Mouse (Mus musculus): ENCODE measurements around the gene Igdcc4. TPM values are rescaled to one million over a fixed set of nuclear protein-coding genes. Genes with fewer than 3 reads are reported as not detected.
A peak's percentile ranks its signal among the peaks of the same experiment; 100 is the strongest.

Gene Igdcc4
- polyA plus RNA-seq, 1 experiment from 2014 or later, result 8.9 TPM

GRCm38 (mm10) chr9:65141976-65142318, 40.7 kb downstream of the Igdcc4 start:
- peak; percentile 43 for ATAC-seq
- Histone ChIP-seq H3K36me3 (ENCODE audit: control insufficient read depth, insufficient read depth, low read length) (peaks cover 25% of the 10 kb centered on the region), H3K4me3 (ENCODE audit: low read depth, low read length) (peak overlapping the region; percentile 91), H3K9me3 (replicated peaks; ENCODE audit: control insufficient read depth, low read length) (no peaks in the 10 kb centered on the region), H3K4me1 (ENCODE audit: control insufficient read depth, insufficient read depth, low read length) (peaks cover 28% of the 10 kb centered on the region), H3K4me2 (ENCODE audit: low read length) (peak overlapping the region; percentile 87), H3K9ac (ENCODE audit: low read length) (peak overlapping the region; percentile 96), H3K27ac (ENCODE audit: low read depth, low read length) (peak overlapping the region; percentile 97), H3K27me3 (replicated peaks; ENCODE audit: control insufficient read depth, insufficient read depth, low read length) (no peaks in the 10 kb centered on the region)
- WGBS, result 0% methylated on average over 17 of the region's 17 CpGs
- peak; percentile 52 for DNase-seq (ENCODE audit: low spot score)

DNA sequence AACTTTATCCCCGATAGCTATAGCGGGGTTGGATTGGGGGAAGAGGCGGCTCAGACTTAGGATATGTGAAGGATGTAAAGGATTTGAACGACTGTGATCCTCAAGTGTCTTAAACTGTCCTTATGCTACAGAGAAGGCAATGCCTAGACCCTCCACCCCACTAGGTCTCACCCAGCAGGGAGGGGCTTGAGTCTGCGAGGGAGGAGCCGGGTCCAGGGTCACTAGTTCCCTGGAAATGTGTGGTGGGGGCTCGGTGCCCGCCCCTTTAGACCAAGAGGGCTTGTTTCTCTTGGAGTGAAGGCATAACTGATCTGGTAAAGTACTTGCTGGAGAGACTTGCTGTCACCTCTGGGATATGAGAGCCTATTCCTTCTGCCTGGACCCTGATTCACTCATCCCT, 41.1 kb downstream of the Igdcc4 start:
- H3K4me2 ChIP-seq (ENCODE audit: low read length), result peak overlapping the region; percentile 87
- WGBS, result 0% methylated on average over 8 of the region's 8 CpGs
- peak overlapping the region; percentile 97; the same call in 1 of the 2 replicates for H3K27ac ChIP-seq (ENCODE audit: low read depth, low read length)
- peaks cover 29% of the 10 kb centered on the region for H3K36me3 ChIP-seq (ENCODE audit: control insufficient read depth, insufficient read depth, low read length)
- peak overlapping the region; percentile 96 for H3K9ac ChIP-seq (ENCODE audit: low read length)
- no peaks in the 10 kb centered on the region for H3K9me3 ChIP-seq (replicated peaks; ENCODE audit: control insufficient read depth, low read length)
- H3K27me3 ChIP-seq (replicated peaks; ENCODE audit: control insufficient read depth, insufficient read depth, low read length), result no peaks in the 10 kb centered on the region
- DNase-seq (ENCODE audit: low spot score) (no peak), ATAC-seq (peak; percentile 38; the same call in 1 of the 2 replicates)
- peak overlapping the region; percentile 91 for H3K4me3 ChIP-seq (ENCODE audit: low read depth, low read length)
- H3K4me1 ChIP-seq (ENCODE audit: control insufficient read depth, insufficient read depth, low read length), result peaks cover 28% of the 10 kb centered on the region

DNA sequence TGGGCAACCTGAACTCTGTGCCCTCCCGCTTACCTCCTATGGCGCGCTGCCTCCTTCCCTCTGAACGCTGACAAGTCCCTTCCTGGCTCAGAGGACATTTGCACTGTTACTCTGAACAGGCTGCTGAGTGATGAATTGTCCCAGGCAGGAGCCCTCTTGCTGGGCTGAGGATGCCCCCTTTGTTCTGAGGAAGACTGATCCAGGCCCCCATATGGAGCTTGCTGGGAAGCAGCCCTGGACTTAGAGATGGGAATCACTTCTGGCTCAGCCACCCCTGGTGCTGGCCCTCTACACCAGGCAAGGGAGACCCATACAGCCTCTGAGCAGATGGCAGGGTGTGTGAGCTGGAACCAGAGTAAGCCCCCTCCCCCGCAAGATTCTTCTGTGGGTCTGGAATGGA, 44.7 kb downstream of the Igdcc4 start:
- Histone ChIP-seq H3K36me3 (ENCODE audit: control insufficient read depth, insufficient read depth, low read length) (peaks cover 53% of the 10 kb centered on the region), H3K4me2 (ENCODE audit: low read length) (no peak overlapping the region), H3K9ac (ENCODE audit: low read length) (no peak overlapping the region), H3K27ac (ENCODE audit: low read depth, low read length) (no peak overlapping the region), H3K27me3 (replicated peaks; ENCODE audit: control insufficient read depth, insufficient read depth, low read length) (no peaks in the 10 kb centered on the region), H3K9me3 (replicated peaks; ENCODE audit: control insufficient read depth, low read length) (no peaks in the 10 kb centered on the region), H3K4me1 (ENCODE audit: control insufficient read depth, insufficient read depth, low read length) (peaks cover 23% of the 10 kb centered on the region), H3K4me3 (ENCODE audit: low read depth, low read length) (no peak overlapping the region)
- 55% methylated on average over 5 of the region's 5 CpGs for WGBS
- no peak for DNase-seq (ENCODE audit: low spot score)
- ATAC-seq, result no peak

DNA sequence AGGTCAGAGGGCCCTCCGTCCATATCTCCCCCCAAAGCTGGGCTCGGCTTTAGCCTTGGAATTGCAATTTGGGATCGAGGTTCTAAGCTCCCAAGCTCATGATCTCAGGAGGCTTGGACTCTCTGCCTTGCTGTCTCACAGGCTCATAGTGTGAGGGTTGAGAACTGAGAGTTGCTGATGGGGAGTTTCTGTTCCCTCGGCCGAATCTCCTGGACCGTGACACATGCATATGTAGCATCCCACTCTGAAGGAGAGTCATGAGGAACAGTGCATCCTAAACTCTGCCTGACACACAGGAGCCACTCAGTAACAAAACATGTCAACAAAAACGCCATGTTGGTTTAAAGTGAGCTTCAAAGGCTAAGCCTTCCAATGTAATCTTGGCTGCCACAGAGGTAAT, 47.2 kb downstream of the Igdcc4 start:
- no peaks in the 10 kb centered on the region for H3K27me3 ChIP-seq (replicated peaks; ENCODE audit: control insufficient read depth, insufficient read depth, low read length)
- 90% methylated on average over 7 of the region's 7 CpGs for WGBS
- DNase-seq (ENCODE audit: low spot score) (no peak), ATAC-seq (no peak)
- H3K36me3 ChIP-seq (ENCODE audit: control insufficient read depth, insufficient read depth, low read length), result peaks cover 55% of the 10 kb centered on the region
- H3K27ac ChIP-seq (ENCODE audit: low read depth, low read length), result no peak overlapping the region
- H3K4me1 ChIP-seq (ENCODE audit: control insufficient read depth, insufficient read depth, low read length), result peaks cover 23% of the 10 kb centered on the region
- no peaks in the 10 kb centered on the region for H3K9me3 ChIP-seq (replicated peaks; ENCODE audit: control insufficient read depth, low read length)
- H3K9ac ChIP-seq (ENCODE audit: low read length), result no peak overlapping the region
- H3K4me3 ChIP-seq (ENCODE audit: low read depth, low read length), result no peak overlapping the region
- no peak overlapping the region for H3K4me2 ChIP-seq (ENCODE audit: low read length)

DNA sequence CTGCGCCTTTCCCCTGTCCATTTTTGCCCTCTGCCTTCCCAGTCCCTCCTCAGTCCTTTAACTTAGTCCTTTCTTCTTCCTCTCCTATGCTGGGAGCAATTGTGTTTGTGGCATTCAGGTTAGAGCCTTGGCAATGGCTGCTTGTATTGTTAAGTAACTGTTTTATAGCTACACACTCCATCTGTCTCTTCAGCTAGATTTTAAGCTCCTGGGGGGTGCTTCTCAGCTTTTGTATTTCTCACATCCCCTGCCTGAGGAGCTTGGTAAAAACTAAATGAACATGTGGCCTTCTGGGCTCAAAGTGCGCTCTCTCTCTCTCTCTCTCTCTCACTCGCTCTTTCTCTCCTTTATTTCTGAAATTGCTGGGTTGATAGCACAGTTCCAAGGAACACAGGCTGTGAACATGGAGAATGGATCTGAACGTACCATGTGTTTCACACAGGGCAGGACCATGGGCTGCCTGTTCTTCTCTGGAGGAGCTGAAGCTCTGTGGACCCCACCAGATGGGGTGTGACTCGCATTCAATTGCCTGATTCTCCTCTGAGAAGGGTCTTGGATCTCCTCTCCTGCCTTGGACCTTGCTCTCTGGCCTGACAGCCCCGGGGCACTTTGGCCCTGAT, 51.5 kb downstream of the Igdcc4 start:
- Histone ChIP-seq H3K9ac (ENCODE audit: low read length) (peak overlapping the region; percentile 50), H3K4me3 (ENCODE audit: low read depth, low read length) (no peak overlapping the region), H3K27ac (ENCODE audit: low read depth, low read length) (peak overlapping the region; percentile 94), H3K9me3 (replicated peaks; ENCODE audit: control insufficient read depth, low read length) (no peaks in the 10 kb centered on the region), H3K4me2 (ENCODE audit: low read length) (peak overlapping the region; percentile 10; the same call in 1 of the 2 replicates), H3K27me3 (replicated peaks; ENCODE audit: control insufficient read depth, insufficient read depth, low read length) (no peaks in the 10 kb centered on the region), H3K36me3 (ENCODE audit: control insufficient read depth, insufficient read depth, low read length) (peaks cover 30% of the 10 kb centered on the region), H3K4me1 (ENCODE audit: control insufficient read depth, insufficient read depth, low read length) (peaks cover 25% of the 10 kb centered on the region)
- peak; percentile 67 for DNase-seq (ENCODE audit: low spot score)
- WGBS, result 14% methylated on average over 6 of the region's 6 CpGs
- peak; percentile 77 for ATAC-seq

- peaks cover 25% of the 10 kb centered on the region for H3K36me3 ChIP-seq (ENCODE audit: control insufficient read depth, insufficient read depth, low read length)
- peak overlapping the region; percentile 94 for H3K27ac ChIP-seq (ENCODE audit: low read depth, low read length)
- WGBS, result 0% methylated on average over 5 of the region's 5 CpGs
- ATAC-seq (peak; percentile 82), DNase-seq (ENCODE audit: low spot score) (peak; percentile 74)
- H3K27me3 ChIP-seq (replicated peaks; ENCODE audit: control insufficient read depth, insufficient read depth, low read length), result no peaks in the 10 kb centered on the region
- peak overlapping the region; percentile 50 for H3K9ac ChIP-seq (ENCODE audit: low read length)
- no peaks in the 10 kb centered on the region for H3K9me3 ChIP-seq (replicated peaks; ENCODE audit: control insufficient read depth, low read length)
- peaks cover 25% of the 10 kb centered on the region for H3K4me1 ChIP-seq (ENCODE audit: control insufficient read depth, insufficient read depth, low read length)
- H3K4me3 ChIP-seq (ENCODE audit: low read depth, low read length), result no peak overlapping the region
- H3K4me2 ChIP-seq (ENCODE audit: low read length), result peak overlapping the region; percentile 10; the same call in 1 of the 2 replicates
Observed at GRCm38 (mm10) chr9:65153331-65153711, 52.0 kb downstream of the Igdcc4 start.

DNA sequence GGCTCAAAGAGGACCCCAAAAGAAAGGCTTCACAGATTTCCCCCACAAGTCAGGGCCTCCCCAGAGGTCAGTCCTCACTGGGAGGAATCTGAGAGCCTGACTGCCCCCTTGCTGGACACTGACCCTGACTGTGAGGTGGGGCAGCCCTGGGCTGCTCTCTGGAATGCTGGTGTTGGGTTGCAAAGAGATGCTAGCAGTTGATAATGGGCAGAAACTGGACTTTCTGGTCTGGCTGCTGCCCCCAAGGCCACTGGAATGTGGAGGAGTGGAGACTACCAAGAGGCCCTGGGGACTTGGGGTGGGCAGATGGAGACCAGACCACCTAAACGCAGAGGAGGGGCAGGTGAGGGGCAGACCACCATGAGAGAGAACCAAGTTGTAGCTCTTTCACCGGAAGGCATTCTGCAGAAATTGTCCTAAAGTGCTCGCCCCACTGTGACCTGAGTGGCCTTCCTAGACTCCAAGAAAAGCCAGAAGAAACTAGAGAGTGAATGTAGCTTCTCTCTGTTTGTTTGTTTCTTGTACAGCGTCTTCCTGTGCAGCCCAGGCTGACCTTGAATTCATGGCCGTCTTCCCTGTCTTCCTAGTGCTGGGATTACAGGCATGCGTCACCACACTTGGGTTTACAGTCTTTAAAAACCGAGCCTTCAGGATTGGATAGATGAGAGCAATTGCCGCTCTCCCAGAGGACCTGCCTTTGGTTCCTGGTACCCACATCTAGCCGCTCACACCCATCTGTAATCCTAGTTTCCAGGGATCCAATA, 53.6 kb downstream of the Igdcc4 start:
- Histone ChIP-seq H3K9ac (ENCODE audit: low read length) (no peak overlapping the region), H3K4me1 (ENCODE audit: control insufficient read depth, insufficient read depth, low read length) (peaks cover 25% of the 10 kb centered on the region), H3K27me3 (replicated peaks; ENCODE audit: control insufficient read depth, insufficient read depth, low read length) (no peaks in the 10 kb centered on the region), H3K4me3 (ENCODE audit: low read depth, low read length) (no peak overlapping the region), H3K36me3 (ENCODE audit: control insufficient read depth, insufficient read depth, low read length) (peaks cover 17% of the 10 kb centered on the region), H3K9me3 (replicated peaks; ENCODE audit: control insufficient read depth, low read length) (no peaks in the 10 kb centered on the region), H3K4me2 (ENCODE audit: low read length) (no peak overlapping the region), H3K27ac (ENCODE audit: low read depth, low read length) (no peak overlapping the region)
- 84% methylated on average over 9 of the region's 9 CpGs for WGBS
- DNase-seq (ENCODE audit: low spot score), result no peak
- ATAC-seq, result no peak

- H3K9me3 ChIP-seq (replicated peaks; ENCODE audit: control insufficient read depth, low read length), result no peaks in the 10 kb centered on the region
- H3K4me2 ChIP-seq (ENCODE audit: low read length), result peak overlapping the region; percentile 26; the same call in 1 of the 2 replicates
- WGBS, result 9% methylated on average over 8 of the region's 8 CpGs
- H3K9ac ChIP-seq (ENCODE audit: low read length), result peak overlapping the region; percentile 45; the same call in 1 of the 2 replicates
- ATAC-seq (no peak), DNase-seq (ENCODE audit: low spot score) (peak; percentile 47)
- H3K4me1 ChIP-seq (ENCODE audit: control insufficient read depth, insufficient read depth, low read length), result peaks cover 38% of the 10 kb centered on the region
- H3K36me3 ChIP-seq (ENCODE audit: control insufficient read depth, insufficient read depth, low read length), result peaks cover 11% of the 10 kb centered on the region
- peak overlapping the region; percentile 64 for H3K27ac ChIP-seq (ENCODE audit: low read depth, low read length)
- no peaks in the 10 kb centered on the region for H3K27me3 ChIP-seq (replicated peaks; ENCODE audit: control insufficient read depth, insufficient read depth, low read length)
- no peak overlapping the region for H3K4me3 ChIP-seq (ENCODE audit: low read depth, low read length)
Observed at GRCm38 (mm10) chr9:65156604-65157003, 55.3 kb downstream of the Igdcc4 start.

DNA sequence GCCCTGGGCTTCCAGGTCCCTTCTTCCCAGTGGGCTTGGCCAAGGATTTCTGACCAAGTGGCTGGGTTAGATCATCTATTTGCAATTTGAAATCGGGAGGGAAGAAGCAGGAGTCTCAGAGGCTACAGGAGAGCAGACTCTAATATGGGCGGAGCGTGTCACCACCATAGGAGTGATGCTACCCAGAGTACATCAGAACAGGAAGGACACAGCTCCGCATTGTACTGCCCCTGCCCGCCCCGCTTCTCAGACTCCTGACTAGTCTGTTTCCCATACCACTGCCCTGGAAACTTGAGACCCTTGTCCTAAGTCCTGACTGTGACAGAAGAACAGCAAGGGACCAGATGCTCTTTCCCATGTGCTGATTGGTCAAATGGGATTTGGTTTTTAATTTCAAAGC, 56.3 kb downstream of the Igdcc4 start:
- H3K27ac ChIP-seq (ENCODE audit: low read depth, low read length), result no peak overlapping the region

More for the DNA sequence above, 56.3 kb downstream of the Igdcc4 start:
- H3K4me2 ChIP-seq (ENCODE audit: low read length), result no peak overlapping the region
- ATAC-seq (no peak), DNase-seq (ENCODE audit: low spot score) (no peak)
- peaks cover 46% of the 10 kb centered on the region for H3K4me1 ChIP-seq (ENCODE audit: control insufficient read depth, insufficient read depth, low read length)
- H3K27me3 ChIP-seq (replicated peaks; ENCODE audit: control insufficient read depth, insufficient read depth, low read length), result no peaks in the 10 kb centered on the region
- no peak overlapping the region for H3K9ac ChIP-seq (ENCODE audit: low read length)
- no peaks in the 10 kb centered on the region for H3K9me3 ChIP-seq (replicated peaks; ENCODE audit: control insufficient read depth, low read length)
- H3K4me3 ChIP-seq (ENCODE audit: low read depth, low read length), result no peak overlapping the region
- peaks cover 8% of the 10 kb centered on the region for H3K36me3 ChIP-seq (ENCODE audit: control insufficient read depth, insufficient read depth, low read length)
- WGBS, result 51% methylated on average over 6 of the region's 6 CpGs

All from forebrain, embryonic 14.5 days (tissue).